Mouse (Mus musculus) inflammation-experienced regulatory T-cells (primary cell): Measurements from ENCODE around the gene Olfr721-ps1. TPM values are rescaled to one million over a fixed set of nuclear protein-coding genes. Genes with fewer than 3 reads are reported as not detected.

Experiments
- polyA plus RNA-seq, 2 experiments: library from polyadenylated mRNA; unstranded; fragments of 100-300 nt; shearing (Covaris generic); gene quantifications; one replicate each; pipeline ENCODE4 v1.2.1; 2017

Gene Olfr721-ps1
- not detected for polyA plus RNA-seq

GRCm38 (mm10) chr14:14400998-14401397 is at the start of gene Olfr721-ps1:
Gene Olfr721-ps1 (plus strand): TSS chr14:14401298.

Other genes with a start within 250 kb of the Olfr721-ps1 start
- 1 to 10 TPM in 1 of 2 experiments, under 1 TPM in 1; 0.14 to 1.1 TPM for gene Olfr720, start 214.5 kb upstream of the Olfr721-ps1 start, polyA plus RNA-seq
- 1 to 10 TPM in 1 of 2 experiments, under 1 TPM in 1; 0.35 to 1.4 TPM for gene Olfr31, start 78.5 kb upstream of the Olfr721-ps1 start, polyA plus RNA-seq
- 10 to 100 TPM in 1 of 2 experiments, 1 to 10 TPM in 1; 8.4 to 20.6 TPM for gene Il3ra, start 55.0 kb upstream of the Olfr721-ps1 start, polyA plus RNA-seq